ENCODE assay signal across 20 mouse cellular contexts in the genomic region with DNA sequence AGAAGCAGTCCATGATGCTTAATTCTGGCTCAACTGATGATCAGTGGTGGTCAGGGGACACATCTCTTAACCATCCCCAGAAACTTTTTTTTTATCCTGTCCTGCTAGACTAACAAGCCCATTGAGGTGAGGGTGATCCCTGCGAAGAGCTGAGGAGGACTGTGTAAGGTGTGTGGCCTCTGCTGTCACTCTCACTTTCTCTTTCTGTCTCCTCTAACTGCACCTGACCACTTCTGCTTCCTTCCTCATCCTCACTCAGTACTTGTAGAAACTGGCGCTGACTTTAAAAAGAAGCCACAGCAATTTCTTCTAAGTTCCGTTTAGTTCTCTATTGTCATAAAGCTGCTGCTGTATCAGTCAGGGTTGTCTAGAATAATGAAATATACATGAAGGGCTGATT. TPM values are rescaled to one million over a fixed set of nuclear protein-coding genes. Genes with fewer than 3 reads are reported as not detected.
"Had no signal": no experiment of that assay in that cellular context is flagged by ENCODE, and none has a peak within 500 bp of the region (broad histone marks: within the 10 kb centered on the region; RNA-seq: fewer than 3 reads in every experiment).

No protein-coding gene starts in this region.

- H3K27me3 ChIP-seq: midbrain, embryonic 12.5 days; neural tube, embryonic 13.5 days; neural tube, embryonic 15.5 days; stomach, embryonic 15.5 days had no signal

- H3K9ac ChIP-seq: lung, embryonic 14.5 days; midbrain, embryonic 12.5 days; neural tube, embryonic 13.5 days; neural tube, embryonic 15.5 days; stomach, embryonic 15.5 days had no signal

- H3K9me3 ChIP-seq: midbrain, embryonic 12.5 days; neural tube, embryonic 13.5 days; neural tube, embryonic 15.5 days; stomach, embryonic 15.5 days had no signal

- H3K36me3 ChIP-seq: midbrain, embryonic 10.5 days; midbrain, embryonic 12.5 days; neural tube, embryonic 13.5 days; neural tube, embryonic 15.5 days; stomach, embryonic 15.5 days had no signal

- H3K27ac ChIP-seq: midbrain, embryonic 10.5 days; midbrain, embryonic 12.5 days; neural tube, embryonic 13.5 days; neural tube, embryonic 15.5 days; stomach, embryonic 15.5 days; stomach, postnatal 0 days had no signal

- ATAC-seq: midbrain, embryonic 16.5 days had no signal

- H3K4me3 ChIP-seq: midbrain, embryonic 10.5 days; midbrain, embryonic 12.5 days; myocyte; neural tube, embryonic 13.5 days; neural tube, embryonic 15.5 days; stomach, embryonic 15.5 days had no signal

- DNase-seq: lung, adult 18-20 months; lung, embryonic 14.5 days; lung, postnatal 10 days; lung, postnatal 4 days; midbrain, embryonic 14.5 days; retina, postnatal 1 day; right cerebral cortex, adult 18-20 months; right cerebral cortex, postnatal 14 days; thymus, adult 2 months; thymus, postnatal 25 days; thymus, postnatal 4 days had no signal

- H3K4me2 ChIP-seq: lung, embryonic 14.5 days; midbrain, embryonic 12.5 days; neural tube, embryonic 13.5 days; neural tube, embryonic 15.5 days; stomach, embryonic 15.5 days had no signal

- H3K4me1 ChIP-seq: midbrain, embryonic 12.5 days; neural tube, embryonic 13.5 days; neural tube, embryonic 15.5 days; stomach, embryonic 15.5 days had no signal

RNA-seq across cellular contexts. Expression of a gene that starts 39.0 kb away (rescaled TPM):
- polyA plus RNA-seq: midbrain, embryonic 14.5 days; midbrain, embryonic 16.5 days; myocyte; neural tube, embryonic 13.5 days had no signal

RNA-seq across cellular contexts. Expression of a gene that starts 58.8 kb away (rescaled TPM):
- total RNA-seq: megakaryocyte-erythroid progenitor cell, adult 5-6 weeks had no signal
- polyA plus RNA-seq: midbrain, embryonic 10.5 days; midbrain, embryonic 14.5 days; myocyte had no signal
